Mouse (Mus musculus): Measurements from ENCODE around the gene Pak6.
A peak's percentile ranks its signal among the peaks of the same experiment; 100 is the strongest.
"Not testable (repeated sequence)": the region's sequence is repeated elsewhere in the genome, so short reads cannot be mapped to it uniquely, and the experiment has no call there.

Gene Pak6

DNA sequence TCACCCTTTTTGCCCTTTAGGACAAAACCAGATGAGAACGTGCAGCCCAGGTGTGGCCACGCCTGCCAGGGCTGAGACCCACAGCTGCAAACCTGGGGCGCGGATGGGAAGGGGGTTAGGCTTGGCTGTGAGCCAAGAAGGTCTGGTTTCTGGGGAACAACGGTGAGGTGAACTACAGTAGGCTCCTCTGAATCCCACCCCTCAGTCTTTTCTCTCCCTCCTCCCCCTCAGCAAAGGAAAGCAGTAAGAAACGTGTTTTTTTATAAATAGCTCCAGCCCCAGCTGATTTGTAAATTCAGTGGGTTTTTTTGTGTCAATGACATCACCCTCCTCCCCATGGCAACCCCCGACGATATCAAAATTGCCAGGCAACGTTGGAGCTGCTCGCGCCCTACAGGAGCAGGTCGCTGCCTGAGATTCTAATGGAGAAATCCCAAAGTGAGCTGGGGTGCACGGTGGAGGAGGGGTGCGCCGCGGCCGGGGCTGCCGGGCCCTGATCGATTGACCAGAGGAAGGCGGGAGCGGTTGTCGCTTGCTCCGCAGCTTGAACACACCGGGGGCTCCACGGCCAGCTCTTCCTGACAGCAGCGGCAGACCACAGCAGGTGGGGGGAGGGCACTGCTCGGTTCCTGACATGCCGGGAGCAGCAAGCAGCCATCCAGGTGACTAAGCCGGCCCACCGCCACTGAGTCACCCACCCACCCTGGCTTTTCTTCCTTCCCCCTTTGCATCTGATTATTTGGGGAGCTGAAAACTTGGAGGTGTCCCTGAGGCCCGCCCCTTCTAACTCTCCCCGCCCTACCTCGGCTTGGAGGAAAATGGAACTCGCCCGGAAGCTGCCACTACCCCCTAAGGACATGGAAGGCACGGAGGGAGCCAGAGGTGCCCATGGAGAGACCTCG is at the start of gene Pak6:
Gene Pak6 (plus strand): TSS at position 402 of the 902 bp plus-strand sequence.
- peak in 1 of 2 experiments; percentile 18 for DNase-seq

DNA sequence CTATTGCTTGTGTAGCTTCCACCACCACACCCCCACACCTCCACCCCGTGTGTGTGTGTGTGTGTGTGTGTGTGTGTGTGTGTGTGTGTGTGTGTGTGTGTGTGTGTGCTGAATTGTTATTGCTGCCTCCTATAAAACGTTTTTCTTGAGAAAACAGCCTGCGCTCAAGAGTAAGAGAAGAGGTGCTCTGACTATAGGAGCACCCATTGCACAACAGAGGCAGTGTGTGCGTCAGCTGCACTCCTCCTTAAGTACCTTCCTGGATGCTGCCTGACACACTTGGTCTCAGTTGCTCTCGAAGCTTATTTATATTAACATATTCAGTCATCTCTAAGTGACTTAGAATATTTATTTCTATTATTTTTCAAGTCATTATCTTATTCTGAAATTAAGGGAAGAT is 45.1 kb upstream of the Pak6 start:
- no peak for DNase-seq

DNA sequence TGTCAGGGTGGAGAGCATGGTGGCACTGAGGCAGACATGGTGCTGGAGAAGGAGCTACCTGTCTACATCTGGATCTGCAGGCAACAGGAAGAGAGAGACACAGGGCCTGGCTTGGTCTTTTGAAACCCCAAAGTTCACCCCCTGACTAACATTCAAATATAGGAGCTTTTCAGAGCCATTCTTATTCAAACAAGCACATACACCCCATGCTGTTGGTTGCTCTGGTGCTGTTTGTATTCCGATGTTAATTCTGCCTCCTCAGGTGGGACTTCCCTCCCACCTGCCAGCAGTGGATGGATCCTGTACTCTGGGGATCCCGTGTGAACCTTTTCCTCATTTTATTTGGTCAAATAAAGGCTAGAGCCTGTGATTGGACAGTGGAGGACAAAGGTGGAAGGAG is 43.0 kb upstream of the Pak6 start:
- DNase-seq: no peak

DNA sequence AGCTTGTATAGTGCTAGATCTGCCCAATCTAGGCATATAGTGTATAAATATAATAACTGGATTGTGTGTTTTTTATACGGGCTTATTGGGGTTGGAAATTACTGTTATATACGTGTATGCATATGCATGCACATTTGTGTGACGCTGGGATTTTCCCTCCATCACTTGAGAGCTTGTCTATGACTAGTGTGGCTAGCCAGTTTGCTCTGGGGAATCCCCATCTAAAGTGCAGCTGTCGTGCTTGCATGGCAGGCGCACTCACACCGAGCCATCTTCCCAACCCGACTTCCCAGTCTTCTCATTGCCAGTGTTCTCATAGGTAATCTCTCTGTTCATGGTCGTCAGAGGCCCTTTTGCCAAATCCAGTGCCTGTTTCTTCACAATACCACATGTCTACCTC is 42.5 kb upstream of the Pak6 start:
- DNase-seq: peak in 1 of 2 experiments; percentile 22

DNA sequence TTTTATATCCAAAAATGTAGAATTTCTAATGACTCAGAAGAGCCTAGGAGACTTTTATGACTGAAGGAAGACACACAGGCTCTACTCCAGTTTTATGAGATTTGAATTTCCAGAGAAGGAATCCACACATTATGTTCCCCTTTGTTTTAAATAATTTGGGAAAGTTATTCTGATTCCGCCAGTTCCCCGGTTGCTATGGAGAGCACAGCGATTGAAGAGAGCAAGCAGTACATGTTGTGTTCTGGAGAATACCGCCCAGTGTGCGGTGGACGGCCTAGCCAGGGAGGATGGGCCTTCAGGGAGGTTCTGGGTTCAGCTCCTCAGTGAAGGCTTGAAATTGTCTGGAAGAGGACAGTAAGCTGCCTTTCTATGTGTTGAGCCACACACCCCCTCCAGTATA is 33.8 kb upstream of the Pak6 start:
- DNase-seq: no peak

DNA sequence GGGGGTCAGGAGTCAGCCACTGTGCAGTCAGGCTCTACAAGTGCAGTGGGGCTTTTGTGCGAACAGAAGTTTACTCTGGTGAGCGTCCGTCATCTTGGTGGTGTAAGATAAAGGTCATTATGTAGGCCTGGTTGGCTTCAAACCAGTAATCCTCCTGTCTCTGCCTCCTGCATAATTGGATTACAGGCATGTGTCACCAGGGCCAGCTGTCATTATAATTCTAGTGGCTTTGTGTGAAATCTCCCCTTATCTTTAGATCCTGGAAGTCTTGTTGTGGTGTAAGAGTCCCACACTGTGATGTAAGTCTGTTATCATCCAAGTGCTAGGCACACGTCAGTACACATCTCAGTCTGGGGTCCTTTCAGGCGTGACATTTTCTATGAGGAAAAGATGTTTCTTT is 29.7 kb upstream of the Pak6 start:
- no peak for DNase-seq

DNA sequence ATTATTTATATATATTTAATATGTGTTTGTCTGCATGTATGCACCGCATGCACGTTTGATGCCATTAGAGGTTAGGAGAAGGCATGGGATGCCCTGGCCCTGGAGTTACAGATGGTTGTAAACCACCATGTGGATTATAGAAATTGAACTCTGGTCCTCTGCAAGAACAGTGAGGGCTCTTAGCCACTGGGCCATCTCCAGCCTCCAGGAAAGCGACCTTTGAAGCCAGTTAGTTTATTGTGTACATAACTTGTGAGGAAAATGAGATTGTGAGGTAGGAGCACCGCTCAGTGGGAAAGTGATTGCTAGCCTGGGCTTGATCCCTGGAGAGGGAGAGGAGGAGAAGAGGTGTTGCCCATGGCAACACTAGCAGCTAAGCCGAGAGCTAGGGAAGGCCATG is 25.8 kb upstream of the Pak6 start:
- DNase-seq: no peak

DNA sequence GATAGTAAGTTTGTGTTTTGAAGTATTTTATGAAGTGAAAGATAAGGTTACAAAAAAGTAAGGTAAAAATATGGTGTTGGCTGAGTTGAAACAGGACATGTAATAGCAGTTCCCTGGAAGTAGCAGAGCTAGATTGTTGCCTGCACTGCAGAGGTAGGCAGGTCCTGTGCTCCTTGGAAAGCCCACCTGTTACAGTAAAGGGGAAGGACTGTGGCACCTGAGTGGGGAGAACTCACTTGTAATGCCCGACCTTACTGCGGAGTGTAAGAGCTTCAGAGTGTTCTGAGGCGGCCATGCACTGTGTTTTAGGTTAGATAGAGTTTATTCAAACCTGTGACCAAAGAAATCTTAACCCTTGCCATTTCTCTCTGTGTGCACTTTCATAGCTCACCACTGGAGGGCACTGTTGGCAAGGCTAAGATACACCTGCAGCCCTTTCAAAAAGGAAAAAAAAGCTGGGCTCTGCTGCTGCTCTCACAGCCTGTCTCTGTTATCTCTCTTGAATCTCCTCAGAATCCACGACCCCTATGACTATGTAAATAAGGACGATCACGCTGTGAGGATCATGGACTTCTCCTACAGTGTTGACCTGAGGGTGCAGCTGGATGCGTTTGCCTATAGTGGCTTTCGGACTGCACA is 25.1 kb upstream of the Pak6 start:
- peak; percentile 53 to 75 for DNase-seq

DNA sequence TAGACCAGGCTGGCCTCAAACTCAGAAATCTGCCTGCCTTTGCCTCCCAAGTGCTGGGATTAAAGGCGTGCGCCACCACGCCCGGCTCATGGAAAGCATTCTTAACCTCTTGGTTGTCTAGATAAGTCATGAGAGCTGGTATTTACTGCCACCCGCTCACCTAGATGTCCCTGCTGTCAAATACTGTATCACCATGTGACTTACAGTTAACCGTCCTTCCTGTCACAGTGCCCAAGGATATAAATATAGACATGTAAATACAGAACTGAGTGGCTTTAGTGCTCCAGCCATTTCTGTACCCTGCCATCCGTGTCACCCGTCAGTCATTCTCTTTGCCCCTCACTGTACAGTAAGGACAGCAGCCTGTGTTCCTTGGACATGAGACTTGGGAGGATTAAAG is 24.4 kb upstream of the Pak6 start:
- DNase-seq: peak in 1 of 2 experiments; percentile 14

DNA sequence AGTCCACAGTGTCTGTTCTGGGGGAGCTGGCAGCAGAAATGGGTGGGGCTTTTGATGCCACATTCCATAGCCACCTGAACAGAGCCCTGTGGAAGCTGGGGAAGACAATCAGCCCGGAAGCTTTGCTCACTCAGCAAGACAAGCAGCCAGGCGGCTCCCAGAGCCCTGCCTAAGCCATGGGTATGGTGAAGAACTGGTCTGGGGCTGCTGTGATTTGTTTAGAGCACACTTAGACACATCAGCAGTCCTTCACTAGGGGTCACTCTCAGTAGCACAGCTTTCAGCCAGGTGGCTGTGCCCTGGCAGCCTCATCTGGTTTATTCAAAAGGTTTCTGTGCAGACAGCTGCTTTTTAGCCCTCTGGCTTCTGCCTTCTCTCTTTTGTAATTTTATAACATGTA is 22.0 kb upstream of the Pak6 start:
- no peak for DNase-seq

DNA sequence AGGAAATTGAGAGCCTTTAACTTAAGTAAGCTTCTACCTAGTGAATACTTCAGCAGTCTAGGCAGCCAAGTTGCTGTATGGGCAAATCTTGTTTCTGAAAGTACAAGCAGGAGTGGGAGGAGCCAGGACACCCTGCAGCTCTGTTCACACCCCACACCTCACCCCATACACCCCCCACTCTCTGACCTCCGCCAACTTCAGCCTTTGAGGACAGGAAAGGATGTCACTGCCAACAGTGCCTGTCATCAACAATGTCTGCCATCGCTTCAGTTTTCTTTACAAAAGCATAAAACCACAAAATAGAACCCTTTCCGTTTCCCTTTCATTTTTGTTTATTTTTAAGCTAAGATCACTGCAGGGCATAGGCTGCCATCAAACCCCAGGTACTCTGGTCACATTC is 20.7 kb upstream of the Pak6 start:
- DNase-seq: peak; percentile 39 to 52

DNA sequence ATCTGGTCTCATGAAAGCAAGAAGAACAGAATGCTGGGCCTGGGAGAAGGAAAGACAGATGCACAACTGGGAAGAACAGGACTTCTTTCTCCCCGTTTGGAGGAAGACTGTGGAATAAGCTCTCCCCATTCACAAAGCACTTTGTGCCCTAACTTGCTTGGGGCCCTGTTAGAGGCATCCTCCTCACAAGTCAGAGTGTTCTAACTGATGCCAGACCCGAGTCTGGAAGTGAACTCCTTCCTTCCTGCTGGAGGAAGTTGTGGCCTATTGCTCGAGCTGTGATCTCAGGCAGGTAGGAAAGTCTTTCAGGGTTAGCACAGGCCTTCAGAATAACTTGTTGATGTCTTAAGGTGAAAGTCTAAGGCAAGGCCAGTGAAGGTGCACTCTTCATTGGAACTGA is 20.2 kb upstream of the Pak6 start:
- DNase-seq: no peak

DNA sequence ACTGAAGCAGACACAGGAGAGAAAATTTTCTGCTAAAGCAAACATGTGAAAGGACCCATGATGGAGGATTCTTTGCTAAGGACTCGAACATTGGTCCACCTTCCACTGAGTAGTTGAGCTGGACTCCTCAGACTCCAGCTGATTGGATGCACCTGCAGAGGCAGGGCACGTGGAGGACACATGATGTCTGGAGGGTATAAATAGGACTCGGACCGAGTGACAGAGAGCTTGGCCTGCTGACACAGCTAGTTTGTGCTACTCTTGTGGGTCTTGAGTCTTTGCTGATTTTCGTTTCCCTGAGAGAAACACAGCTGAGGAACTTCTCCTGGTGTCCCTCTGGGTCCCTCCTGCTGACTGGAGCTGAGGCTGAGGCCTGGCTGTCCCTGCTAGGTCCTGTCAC is 16.4 kb upstream of the Pak6 start:
- no peak for DNase-seq

DNA sequence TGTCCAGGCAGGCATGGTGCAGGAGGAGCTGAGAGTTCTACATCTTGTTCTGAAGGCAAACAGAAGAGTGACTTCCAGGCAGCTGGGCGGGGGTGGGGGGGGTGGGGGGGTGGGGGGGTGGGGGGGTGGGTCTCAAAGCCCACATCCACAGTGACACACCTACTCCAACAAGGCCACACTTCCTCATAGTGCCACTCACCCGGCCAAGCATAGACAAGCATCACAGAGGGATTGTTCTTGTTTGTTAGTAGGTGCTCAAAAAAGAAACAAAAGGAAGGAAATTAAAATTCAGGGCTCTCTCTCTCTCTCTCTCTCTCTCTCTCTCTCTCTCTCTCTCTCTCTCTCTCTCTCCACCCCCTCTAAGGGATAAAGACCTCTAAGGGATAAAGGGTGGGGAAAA is 12.4 kb upstream of the Pak6 start:
- DNase-seq: not testable (repeated sequence)

DNA sequence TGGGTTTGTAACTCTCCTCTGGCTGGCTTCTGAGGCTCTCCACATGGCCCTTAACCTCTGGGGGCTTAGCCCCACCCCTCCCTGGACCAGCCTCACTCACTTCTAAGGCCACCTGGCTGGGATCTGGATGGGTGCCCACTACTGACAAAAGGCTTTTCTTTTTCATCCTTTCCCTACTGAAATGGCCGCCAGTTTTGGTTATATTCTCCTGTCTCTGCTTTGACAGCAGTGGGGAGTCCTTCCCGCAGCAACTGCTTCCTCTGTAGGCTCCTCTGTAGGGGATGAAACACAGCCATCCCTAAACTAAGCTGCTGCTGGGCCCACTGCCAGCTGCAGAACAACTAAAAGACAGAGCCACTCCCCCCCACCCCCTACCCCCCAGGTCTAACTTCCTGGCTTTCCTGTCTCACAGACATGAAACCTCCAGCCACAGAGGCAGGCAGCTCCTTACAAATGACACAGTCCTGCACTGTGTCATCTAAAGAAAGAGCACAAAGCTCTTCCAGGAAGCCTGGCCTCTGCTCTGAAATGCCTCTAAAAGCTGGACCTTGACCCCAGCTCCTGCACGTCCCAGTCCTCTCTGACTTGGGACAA is 6.3 kb upstream of the Pak6 start:
- no peak for DNase-seq

DNA sequence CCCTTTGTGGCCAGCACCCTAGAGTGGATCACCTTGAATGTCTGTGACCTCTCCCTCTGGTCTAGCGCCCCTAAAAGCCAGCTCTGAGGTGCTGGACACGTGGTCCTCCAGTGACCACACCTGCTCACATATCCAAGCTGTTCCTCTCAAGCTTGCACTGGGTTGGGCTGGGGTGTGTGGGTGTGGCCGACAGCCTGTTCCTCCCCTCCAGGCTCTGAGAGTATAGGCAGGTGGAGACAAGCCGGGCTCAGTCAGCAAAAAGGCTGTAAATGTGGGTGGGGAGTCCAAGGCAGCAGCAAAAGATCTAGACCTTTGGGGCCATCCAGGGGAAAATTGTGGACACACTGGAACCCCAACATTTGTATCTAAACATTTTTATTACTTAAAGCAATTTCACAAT is 4.6 kb upstream of the Pak6 start:
- DNase-seq: no peak

DNA sequence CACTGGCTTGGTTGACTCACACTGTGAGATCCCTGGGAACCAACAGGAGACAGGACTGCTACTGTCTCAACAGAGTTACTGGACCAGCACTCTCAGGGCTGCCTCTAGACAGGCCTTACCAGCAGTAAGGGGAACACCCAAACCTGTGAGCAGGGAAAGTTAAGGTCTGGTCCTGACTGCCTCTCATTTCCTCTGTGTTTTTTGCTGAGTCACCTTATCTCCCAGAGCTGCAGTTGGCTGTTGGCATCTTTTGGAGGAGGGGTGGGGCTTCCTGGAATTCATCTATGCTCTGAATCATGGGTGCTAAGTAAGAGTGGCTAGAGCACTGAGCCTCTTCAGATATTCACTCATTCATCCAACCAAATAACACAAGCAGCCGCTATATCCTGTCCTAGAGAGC is 4.0 kb upstream of the Pak6 start:
- no peak for DNase-seq

DNA sequence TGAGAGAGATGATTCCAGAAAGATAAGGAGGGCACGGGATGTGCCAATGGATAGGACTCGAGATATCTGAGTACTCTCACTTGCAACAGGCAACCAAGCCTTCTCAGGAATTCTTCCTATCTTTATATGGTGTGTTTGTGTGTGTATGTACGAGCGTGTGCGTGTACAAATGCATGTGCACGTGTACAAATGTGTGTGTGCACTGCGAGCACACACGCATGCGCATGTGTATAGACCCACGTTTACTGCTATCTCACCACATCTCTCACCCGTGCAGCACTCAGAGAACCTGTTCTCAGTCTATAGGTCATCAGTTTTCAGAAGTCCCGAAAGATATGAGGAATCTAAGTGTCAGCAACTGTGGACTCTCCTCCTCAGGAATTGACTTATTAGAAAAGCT is 3.6 kb upstream of the Pak6 start:
- no peak for DNase-seq

DNA sequence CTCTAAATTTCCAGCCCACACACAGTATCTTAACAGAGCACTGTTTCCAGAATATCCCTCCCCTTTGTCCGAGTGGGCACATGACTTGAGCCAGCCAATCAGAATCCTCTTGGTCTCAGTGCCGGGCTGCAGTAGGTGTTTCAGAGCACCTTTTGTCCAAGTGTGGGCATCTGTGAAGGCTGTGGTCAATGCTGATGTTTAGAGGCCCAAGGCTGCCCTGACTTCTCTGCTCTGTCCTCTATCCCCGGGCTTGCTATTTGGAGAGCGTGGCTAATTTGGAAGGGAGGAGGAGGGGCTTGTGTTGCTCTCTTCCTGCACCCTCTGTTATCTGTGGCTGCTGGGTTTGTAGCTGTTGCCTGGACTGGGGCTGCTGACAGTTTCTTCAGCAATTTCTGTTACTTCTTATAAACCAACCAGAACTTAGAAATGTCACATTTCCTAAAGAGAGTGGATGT is 3.1 kb upstream of the Pak6 start:
- DNase-seq: peak in 1 of 2 experiments; percentile 42

DNA sequence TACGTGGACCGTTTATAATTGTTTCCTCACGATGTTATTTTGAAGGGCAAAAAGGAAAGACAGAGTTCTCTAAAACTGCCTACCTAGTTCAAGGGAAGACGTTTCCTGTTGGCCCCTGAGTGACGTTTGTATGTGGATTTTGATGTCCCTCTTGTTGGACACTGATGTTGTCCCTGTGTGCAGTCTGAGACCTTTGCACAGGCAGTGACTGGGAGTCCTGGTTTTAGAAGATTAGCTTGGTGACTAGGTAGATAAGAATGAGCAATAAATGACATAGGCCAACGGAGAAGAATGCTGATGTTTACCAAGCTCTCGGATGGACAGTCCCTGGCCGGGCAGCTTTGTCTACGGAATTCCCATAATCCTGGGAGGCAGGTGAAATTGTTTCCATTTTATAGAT is 1.2 kb upstream of the Pak6 start:
- DNase-seq: no peak

DNA sequence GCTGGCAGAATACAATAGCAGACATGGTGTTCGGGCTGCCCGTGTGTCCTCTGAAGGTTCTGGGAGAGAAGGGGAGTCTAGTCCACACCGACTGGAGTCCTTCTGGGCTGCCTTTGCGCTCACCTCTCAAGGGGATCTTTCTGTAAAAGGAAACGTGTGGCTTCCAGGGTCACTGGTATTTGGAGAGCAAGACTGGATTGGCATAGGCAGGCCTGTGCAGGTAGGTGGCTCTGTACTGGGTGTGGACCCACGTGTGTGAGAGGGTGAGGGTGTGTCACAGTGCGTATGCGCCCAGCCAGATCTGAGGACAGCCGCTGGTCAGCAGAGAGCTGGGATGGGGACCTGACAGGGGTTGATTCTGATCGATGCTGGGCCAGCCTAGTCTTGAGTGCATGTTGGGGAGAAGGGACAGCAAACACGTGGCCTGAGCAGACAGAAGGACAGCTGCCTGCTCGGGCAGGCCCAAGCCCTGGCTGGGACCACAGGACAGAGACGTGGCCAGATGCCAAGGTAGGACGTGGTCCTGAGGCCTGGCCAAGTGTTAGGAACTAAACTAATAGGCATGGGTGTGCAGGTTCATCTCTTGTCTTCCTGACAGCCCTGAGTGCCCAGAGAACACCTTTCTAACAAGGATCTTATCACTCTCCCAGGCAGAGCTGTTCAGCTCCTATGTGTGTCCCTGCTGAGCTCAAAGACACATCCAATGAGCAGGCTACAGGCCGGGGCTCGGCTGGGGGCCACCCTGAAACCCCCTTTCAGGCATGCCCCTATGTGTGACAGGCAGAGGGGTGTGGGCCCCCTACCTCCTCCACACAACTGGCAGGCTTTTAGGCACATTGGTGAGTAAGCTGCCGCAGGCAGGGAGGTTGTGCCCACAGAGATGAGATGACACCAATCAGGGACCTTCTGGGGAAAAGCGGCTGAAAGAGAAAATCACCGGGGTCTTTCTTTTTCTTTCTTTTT is 982 bp downstream of the Pak6 start:
- no peak for DNase-seq

DNA sequence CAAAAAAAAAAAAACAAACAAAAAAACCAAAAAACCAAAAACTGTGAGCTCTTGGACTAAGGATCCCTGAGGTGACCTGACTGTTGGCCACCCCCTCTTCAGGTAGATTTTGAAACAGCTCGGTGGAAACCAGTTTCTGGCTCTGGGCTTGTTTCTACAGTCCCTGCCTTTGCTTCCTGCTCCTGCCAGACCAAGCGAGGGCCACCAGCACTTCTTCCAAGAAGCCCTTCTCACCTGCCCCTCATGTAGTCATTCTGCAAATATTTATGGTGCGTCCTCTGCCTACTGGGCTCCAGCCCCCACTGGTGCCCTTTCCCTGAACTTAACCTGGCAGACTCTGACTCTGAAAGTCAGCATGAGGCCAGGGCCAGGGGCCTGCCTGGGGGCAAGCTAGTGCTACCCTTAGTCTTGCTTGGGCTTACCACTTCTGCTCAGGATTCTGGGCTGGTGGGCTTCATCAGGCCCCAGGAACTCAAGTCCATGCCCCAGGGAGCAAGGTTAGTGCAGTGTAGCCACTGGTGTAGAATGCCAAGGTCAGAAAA is 1.9 kb downstream of the Pak6 start:
- no peak for DNase-seq
